Mouse (Mus musculus): ENCODE measurements around the gene Ppp1r1c.

The Ppp1r1c gene

DNA sequence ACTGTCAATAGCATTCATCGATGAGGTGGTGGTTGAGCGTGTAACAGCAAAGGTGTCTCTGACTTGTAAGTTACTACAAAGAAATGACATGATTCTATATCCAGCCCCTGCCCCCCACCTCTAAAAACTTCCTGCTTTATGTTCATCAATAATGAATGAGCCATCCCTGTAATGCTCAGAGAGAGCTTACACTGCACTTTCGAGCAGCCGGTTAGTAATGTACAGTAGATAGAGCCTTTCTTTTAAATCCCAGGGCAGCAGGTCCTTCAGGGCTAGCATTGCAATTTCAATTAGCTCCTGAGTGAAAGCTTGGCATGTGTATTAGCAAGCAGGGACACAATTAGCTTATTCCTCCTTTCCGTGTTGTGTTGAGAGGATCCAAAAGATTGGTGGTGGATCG is at the start of gene Ppp1r1c:
Gene Ppp1r1c, plus strand, starts transcription at position 206 of the 400 bp plus-strand sequence.
- DNase-seq (ENCODE audit: extremely low read depth, low read depth), result no peak

DNA sequence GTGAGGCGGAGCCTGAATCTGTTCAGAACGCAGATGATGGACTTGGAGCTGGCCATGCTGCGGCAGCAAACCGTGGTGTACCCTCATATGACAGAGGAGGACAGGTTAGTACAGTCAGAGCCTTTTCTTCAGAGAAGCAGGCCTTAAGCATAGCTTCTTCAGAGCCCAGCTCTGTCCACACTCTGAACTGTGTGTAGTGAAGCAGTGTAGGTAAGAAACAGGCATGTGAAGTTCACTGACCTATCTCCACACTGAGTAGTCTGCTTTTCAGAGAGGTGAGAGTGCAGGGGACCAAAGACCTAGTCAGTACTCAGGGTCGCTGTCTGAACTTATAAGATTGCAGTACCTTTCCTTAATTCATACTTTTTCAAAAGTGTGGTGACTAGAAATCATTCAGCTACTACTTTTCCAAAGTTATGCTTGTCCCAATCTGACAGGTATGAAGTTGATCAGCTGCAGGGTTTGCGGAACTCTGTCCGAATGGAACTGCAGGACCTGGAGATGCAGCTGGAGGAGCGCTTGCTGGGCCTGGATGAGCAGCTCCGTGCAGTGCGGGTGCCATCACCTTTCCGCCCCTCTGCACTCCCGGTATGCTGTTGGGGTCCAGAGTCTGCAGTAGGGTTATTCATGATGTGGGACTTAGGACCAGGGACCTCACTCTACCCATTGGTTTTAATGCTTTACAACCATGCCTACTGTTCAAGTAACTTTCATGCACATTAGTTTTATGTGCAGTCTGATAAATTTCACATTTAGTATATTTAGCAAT is 47.0 kb upstream of the Ppp1r1c start:
- no peak for DNase-seq (ENCODE audit: extremely low read depth, low read depth)

DNA sequence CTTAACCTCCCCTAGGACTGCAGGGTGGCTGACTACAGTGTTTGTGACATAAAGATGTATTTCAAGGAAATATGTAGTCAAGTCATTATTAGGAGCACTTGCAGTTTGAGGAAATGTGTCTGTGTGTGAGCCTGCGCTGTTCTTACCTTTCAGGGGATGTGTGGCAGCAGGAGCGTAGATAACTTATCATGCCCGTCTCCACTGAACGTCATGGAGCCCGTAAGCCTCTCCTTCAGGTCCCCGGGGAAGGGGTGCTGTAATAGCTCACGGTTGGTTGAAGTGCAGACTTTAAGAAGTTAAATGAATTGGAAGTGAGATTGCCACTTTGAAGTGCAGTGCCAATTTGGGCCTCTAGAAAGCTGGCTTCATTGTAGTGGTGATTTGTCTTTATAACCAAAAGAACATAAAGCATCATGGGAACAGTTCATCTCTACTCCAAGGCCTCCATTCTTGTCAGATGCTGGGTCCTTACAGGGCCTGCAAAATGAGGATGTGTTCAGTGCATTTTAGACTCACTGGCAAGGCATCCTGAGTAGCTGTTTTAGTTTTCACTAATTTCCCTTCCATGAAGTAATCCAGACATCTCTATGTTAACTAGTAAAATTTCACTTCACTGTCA is 46.0 kb upstream of the Ppp1r1c start:
- no peak for DNase-seq (ENCODE audit: extremely low read depth, low read depth)

DNA sequence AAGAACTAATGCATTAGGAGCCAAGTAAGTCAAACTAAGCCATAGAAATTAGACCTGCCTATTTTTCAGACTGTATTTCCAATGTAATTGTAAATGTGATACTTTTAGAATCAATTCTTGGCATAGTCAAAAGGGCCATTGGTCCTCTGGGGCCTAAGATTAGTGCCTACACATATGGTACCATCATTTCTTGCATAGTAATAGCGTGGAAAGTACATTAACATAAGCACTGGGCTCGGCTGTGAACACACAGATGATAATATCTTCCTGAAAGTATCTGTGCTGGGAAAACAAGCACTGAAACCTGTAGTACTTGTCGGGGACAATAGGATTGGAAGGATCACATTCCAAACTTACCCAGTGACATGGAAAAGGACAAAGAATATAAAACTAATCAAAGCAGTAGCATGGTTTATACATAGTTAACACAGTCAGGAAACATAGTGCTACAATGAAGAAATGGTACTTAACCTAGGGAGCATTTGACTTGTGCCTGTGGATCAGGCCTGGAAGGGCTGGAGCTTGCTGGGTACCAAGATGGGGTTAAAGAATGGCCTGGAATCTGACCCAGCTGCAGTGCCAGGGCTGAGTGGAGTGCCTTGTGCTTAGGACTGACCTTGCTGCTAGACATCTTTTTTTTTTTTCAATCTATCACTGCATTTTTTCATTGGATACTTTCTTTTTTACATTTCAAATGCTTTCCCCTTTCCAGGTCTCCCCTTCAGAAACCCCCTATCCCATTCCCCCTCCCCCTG is 42.9 kb upstream of the Ppp1r1c start:
- DNase-seq (ENCODE audit: extremely low read depth, low read depth), result no peak

DNA sequence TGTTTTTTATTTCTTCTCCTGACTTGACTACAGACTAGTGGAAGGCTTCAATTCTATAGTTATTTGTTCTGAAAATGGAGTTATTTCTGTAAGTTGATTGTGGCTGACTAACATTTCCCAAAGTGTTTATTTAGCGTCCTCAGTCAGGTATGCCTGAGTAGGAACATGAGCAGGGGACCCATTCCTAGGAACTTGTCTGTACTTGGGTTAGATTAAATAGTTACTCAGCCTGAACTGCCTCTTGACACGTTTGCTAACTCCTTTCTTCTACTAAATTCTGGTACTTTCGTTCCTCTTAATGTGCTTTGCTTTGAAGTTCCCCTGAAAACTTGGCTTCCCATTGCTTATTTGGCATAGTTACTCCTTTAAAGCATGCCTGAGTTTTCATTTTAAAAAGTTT is 42.1 kb upstream of the Ppp1r1c start:
- DNase-seq (ENCODE audit: extremely low read depth, low read depth), result no peak

DNA sequence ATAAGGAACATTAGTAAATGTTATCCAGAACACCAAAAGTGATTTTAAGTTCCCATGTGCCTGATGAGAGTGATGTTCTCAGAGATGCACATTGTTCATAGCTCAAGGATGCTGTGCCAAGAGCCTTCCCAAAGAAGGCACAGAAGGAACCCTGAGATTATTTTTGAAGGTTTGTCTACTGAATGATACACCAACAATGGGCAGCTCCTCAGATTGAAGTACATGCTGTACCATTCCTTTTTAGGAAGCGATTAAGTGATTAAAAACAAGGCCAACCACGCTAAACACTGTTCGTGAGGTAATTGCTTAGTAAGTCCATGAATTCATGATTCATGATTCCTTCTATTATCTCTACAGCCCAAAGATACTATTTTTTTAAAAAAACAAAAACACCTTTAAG is 32.3 kb upstream of the Ppp1r1c start:
- DNase-seq (ENCODE audit: extremely low read depth, low read depth), result no peak

DNA sequence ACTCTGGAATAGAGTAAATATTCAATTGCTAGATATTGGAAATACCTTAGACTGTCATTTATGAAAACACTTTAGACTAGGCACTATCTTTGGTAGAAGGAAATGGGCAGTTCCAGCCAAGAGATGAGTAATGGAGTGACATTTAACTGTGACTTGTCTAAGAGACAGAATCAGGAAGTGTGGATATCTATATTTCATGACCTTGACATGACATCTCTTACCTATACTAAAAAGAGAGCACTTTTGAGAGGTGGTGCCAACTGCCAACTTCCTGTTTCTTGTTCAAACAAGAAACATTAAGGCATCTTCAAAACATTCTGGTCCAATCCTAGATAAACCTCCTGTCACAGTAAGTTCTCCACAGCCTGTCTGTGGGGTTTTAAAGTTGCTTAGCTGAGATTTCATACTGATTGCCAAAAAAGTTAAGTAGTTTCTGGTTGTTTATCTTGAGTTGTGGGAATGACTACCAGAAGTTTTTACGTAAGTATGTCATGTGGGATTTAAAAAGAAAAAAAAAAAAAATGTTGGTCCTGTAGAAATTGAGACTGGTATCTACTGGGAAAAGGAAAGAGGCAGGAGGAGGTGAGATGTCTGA is 29.8 kb upstream of the Ppp1r1c start:
- DNase-seq (ENCODE audit: extremely low read depth, low read depth), result peak; percentile 72

DNA sequence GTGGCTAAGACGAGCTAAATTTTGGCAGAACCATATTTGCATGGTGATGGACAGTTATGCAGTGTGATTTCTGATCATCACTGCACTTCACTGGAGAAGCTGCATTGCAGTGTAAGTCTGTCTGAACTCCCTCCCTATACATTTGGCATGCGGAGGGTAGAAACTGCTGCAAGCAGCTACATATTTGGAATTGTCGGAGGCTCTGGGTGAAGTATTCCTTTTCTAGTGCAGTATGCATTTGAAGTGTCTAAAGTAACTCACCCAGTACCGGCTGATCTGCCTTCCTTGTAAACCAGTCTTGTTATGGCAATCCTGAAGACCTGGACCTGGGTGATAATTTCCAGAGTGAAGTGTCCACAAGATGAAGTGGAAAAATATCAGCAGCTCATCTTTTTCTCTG is 25.9 kb upstream of the Ppp1r1c start:
- DNase-seq (ENCODE audit: extremely low read depth, low read depth), result no peak

DNA sequence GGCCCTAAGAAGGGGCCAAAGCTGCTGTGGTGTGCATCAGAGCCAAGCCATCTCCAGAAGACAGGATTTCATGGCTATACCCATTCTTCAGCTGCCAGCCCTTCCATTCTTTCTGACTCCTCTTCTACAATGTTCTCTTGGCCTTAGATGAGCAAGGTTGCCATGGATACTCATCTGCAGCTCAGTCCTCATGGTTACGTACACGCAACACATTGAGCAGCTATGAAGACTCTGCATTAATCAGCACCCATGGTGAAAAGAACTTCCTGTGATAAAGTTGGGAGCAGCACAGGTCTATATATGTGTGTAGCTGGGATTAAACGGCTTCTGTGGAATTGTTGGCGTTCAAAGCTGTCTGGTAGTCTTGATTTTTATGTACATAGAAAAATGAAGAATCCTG is 24.3 kb upstream of the Ppp1r1c start:
- no peak for DNase-seq (ENCODE audit: extremely low read depth, low read depth)

DNA sequence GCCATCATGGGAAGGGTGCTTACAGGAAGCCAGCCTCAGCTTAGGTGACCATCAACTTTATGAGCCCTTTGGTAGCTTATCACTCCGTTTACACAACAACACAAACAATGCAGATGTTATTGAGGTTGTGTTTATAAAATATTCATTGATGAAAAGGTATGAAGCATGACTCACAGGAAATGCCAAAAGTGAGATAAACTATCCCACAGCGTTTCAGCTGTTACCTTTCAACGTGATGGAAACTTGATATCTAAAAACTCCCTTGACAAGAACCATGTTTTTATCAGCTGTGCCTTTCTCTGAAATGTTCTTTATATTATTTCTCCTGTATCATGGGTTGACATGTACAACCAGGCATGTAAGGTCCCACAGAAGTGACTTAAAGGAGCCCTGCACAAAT is 16.7 kb upstream of the Ppp1r1c start:
- DNase-seq (ENCODE audit: extremely low read depth, low read depth), result no peak

DNA sequence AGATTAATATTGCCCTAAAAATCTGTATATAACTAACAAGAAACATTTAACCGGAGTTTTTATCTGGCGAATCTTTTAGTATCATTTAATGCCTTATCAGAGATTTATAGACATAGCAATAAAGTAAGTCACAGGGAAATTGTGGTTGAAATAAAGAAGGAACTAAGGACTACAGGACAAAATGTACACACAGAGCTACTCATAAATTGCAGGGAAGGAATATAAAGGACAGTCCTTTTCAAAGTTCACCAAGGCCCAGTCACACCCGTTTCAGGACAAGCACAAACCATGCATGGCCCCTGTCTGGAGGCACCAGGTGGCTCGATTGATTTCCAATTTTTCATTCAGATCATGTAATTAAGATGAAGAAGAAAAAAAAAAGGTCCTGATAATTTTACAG is 12.4 kb upstream of the Ppp1r1c start:
- no peak for DNase-seq (ENCODE audit: extremely low read depth, low read depth)

DNA sequence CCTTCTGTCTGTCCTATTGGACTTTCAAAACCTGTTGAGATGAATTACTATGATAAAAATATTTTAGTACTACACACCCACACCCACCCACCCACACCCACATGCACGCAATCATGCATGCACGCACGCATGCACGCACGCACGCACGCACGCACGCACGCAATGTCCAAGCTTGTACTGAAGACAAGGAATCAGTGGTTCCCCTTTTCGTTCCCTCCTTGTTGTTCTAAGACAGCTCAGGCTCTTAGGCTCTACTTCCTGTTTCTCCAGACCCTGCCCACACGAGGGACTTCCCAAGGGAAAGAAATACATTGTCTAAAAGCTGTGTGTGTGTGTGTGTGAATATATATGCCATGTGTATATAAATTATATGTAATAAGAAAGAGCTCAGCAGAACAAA is 11.6 kb upstream of the Ppp1r1c start:
- DNase-seq (ENCODE audit: extremely low read depth, low read depth), result peak; percentile 84

DNA sequence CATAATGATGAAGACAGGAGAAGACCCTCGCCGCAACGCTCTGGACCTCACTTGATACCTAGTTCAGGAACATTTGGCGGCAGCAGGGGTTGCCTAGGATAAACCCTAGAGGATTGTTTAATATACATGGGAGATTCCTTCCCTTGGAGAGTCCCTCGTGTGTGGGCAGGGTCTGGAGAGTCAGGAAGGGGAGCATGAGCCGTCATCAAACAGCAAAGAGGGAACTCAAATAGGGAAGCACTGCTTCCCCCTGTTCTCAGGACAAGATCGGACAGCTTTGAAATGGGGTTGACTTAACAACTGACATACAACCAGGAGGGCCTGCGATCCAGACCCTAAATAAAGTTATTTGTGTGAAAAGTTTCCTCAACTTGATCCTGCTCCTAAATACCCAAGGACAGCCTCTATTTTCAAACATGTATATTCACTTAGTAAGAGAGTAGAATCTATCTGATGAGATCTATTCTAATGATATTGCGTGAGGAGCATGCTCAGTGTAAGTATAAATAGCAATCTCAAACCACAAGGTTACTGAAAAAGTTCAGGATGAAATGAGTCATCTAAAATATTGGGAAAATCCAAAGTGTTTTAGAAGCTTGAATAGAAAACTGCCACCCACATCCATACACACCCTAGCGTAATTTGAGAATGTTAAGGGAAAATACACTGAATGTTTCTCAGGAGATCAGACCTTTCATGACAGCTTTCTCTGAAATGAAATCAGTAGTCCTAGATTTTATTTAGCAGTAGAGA is 10.9 kb upstream of the Ppp1r1c start:
- peak; percentile 36 for DNase-seq (ENCODE audit: extremely low read depth, low read depth)

DNA sequence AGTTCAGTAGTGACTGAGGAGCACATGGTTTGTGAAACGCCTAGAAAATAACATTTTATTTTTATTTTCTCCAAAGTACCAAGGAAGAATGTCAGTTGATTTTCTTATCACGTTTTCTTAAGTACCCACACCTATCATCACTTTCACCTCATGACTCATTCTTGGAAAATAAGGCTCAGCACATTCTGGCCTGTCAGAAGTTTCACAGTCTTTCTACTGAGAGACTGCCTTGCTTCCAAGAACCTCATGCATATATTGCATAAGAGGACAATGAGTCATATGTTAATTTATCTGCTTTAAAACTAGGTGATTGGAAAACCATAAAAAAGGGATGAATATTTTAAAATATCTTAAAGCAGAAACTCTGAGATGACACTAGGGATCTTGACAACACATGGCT is 9.4 kb upstream of the Ppp1r1c start:
- DNase-seq (ENCODE audit: extremely low read depth, low read depth), result peak; percentile 33

DNA sequence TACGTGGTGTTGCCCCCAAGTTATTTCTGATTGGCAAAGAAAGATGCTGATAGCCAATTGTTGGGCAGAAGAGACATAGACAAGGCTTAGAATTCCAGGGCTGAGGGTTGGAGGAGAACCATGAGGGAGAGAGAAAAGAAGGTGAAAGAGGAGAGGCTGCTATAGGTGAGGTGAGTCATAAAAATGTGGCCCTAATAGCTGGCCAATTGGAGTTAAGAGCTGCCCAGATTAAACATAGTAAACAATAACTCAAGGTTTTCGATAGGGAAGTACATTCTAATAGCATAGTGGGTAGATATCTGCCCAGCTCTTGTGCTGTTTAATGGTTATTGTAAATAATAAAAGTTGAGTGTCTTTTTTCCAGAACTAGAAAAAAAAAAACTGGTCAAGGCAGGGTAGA is 2.8 kb upstream of the Ppp1r1c start:
- DNase-seq (ENCODE audit: extremely low read depth, low read depth), result no peak

DNA sequence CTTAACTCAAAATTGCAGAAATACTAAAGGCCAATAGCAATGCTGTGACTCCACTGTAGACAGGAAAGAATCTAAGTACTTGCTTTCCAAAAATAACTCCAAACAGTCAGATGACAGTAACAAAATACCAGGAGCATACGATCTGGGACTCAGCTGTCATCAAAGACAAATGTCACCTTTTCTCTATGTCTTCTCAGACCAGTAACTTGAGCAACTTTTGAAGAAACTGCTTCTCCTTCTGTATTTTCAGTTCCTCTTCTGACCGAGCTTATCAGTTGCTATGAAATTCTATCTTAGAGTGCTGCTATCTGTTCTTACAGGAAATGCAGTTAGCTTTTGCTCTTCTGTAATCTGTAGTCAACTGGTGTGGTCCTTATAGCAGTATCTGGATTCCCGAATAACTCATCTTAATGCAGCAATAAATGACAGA is 6.1 kb downstream of the Ppp1r1c start:
- no peak for DNase-seq (ENCODE audit: extremely low read depth, low read depth)

DNA sequence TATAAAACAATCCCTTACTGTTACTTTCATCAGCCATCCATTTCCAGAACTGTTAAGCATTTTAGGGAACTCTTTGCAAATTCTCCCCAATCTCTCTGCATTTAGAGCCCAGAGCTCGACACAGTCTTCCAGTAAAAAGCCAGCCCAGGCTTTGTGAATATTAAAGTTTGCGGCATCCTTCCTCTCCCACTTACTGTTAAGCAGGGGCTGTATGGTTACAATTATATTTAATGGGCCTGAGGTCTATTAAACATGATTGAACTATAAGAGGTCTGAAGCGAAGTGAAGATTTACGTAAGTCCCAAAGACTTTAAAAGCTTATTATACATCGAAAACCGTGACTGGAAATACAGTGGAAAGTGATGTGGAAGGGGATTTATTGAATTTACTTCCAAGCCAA is 7.2 kb downstream of the Ppp1r1c start:
- DNase-seq (ENCODE audit: extremely low read depth, low read depth), result no peak

DNA sequence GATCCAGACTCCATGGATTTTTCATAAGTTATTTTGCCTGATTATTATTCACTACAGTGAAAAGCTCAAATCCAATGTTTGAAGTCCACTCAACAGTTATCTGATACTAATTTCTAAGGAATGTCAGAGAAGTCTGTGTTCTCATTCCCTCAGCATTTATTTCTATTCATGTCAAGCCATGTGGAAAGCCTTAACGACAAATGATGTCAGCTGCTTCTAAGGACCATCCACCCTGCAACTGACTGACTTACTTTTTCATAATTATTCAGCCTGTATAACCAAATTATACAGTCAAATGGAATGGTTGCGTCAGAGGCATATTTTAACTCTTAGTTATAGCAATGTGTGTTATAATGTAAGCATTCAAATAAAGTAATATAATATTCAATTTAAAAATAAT is 8.3 kb downstream of the Ppp1r1c start:
- DNase-seq (ENCODE audit: extremely low read depth, low read depth), result no peak

DNA sequence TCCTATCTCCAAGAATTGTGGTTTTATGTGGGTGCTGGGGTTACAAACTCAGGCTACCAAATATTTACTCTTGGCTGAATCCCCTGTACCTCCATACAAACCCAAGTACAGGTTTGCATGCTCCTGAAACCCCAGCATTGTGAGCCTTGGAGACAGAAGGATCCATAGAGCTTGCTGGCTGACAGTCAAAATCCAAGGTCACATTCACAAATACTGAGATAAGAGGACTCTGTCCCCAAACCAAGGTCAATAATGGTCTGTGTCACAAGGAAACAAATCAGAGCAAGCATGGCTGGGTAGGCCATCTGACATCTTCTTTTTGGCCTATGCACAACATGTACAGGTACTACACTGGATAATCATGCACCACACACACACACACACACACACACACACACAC is 10.3 kb downstream of the Ppp1r1c start:
- DNase-seq (ENCODE audit: extremely low read depth, low read depth), result no peak

DNA sequence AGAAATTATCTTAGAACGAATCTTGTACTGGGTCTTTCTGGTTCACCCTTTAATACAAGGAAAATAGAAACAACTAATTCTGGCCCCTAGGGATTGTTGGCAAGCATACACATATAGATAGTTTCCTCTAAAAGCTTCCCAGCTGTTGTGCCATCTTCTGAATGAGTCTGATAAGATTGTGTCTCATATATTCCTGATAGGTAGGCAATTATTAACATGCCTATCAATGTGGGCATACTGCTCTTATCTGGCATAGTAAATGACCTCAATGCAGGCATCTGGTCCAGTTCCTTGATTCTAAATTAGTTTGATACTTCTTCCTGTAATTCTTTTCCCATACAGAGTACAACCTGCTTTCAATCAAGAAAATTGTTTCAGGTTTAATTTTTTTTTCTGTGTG is 14.8 kb downstream of the Ppp1r1c start:
- DNase-seq (ENCODE audit: extremely low read depth, low read depth), result no peak

DNA sequence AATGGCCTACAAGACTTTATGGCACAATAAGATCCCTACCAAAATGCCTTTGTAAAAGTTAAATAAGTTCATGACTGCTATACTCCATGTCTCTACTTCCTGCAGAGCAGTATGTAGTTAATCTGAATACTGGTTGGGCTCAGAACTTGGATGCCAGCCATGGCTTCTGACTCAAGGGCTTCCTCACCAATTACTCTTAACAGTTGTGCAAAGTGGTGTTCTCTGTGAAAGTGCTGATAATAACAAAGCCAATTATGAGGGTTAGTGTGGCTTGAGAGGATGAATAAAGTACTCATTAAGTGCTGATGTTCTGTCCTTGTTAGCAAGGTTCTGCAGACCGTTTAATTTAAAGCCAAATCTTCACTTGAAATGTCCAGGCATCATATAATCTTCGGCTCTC is 31.4 kb downstream of the Ppp1r1c start:
- peak; percentile 64 for DNase-seq (ENCODE audit: extremely low read depth, low read depth)
